Mouse (Mus musculus): ENCODE results near the gene Prr14. TPM values are rescaled to one million over a fixed set of nuclear protein-coding genes. Genes with fewer than 3 reads are reported as not detected.
A peak's percentile ranks its signal among the peaks of the same experiment; 100 is the strongest.
"Not testable (repeated sequence)": the region's sequence is repeated elsewhere in the genome, so short reads cannot be mapped to it uniquely, and the experiment has no call there.

Gene Prr14
- polyA plus RNA-seq, 1 experiment from 2014 or later: 41.0 TPM

GRCm38 (mm10) chr7:127449966-127450365 lies 9.4 kb upstream of the Prr14 start:
- no peaks in the 10 kb centered on the region for H3K9me3 ChIP-seq
- H3K27me3 ChIP-seq: no peaks in the 10 kb centered on the region
- peak overlapping the region; percentile 76 for H3K4me2 ChIP-seq
- H3K27ac ChIP-seq: no peak overlapping the region
- WGBS: 89% methylated on average over 7 of the region's 7 CpGs
- no peak for ATAC-seq (ENCODE audit: insufficient number of reproducible peaks, insufficient read depth, low FRiP score, low TSS enrichment, low read depth)
- H3K4me3 ChIP-seq (replicated peaks): peak overlapping the region; percentile 80
- peaks cover 62% of the 10 kb centered on the region for H3K36me3 ChIP-seq
- H3K9ac ChIP-seq (replicated peaks): peak overlapping the region; percentile 96
- H3K4me1 ChIP-seq (replicated peaks): peaks cover 37% of the 10 kb centered on the region

- peaks cover 61% of the 10 kb centered on the region for H3K36me3 ChIP-seq
- 92% methylated on average over 2 of the region's 2 CpGs for WGBS
These were observed 6.4 kb upstream of the Prr14 start for GRCm38 (mm10) chr7:127453056-127453455.

GRCm38 (mm10) chr7:127454905-127455304 lies 4.5 kb upstream of the Prr14 start:
- H3K9ac ChIP-seq (replicated peaks): no peak overlapping the region
- H3K27ac ChIP-seq: no peak overlapping the region
- no peak for ATAC-seq (ENCODE audit: insufficient number of reproducible peaks, insufficient read depth, low FRiP score, low TSS enrichment, low read depth)
- peaks cover 73% of the 10 kb centered on the region for H3K36me3 ChIP-seq
- H3K4me3 ChIP-seq (replicated peaks): no peak overlapping the region
- H3K9me3 ChIP-seq: no peaks in the 10 kb centered on the region; the same call in 1 of the 2 replicates
- no peaks in the 10 kb centered on the region for H3K27me3 ChIP-seq
- WGBS: 86% methylated on average over 7 of the region's 7 CpGs
- peaks cover 27% of the 10 kb centered on the region for H3K4me1 ChIP-seq (replicated peaks)
- H3K4me2 ChIP-seq: no peak overlapping the region

More at GRCm38 (mm10) chr7:127453056-127453455, 6.4 kb upstream of the Prr14 start:
- Histone ChIP-seq H3K4me2 (no peak overlapping the region), H3K9ac (replicated peaks) (no peak overlapping the region), H3K27ac (no peak overlapping the region), H3K4me1 (replicated peaks) (peaks cover 31% of the 10 kb centered on the region), H3K9me3 (no peaks in the 10 kb centered on the region; the same call in 1 of the 2 replicates), H3K4me3 (replicated peaks) (no peak overlapping the region), H3K27me3 (no peaks in the 10 kb centered on the region)
- ATAC-seq (ENCODE audit: insufficient number of reproducible peaks, insufficient read depth, low FRiP score, low TSS enrichment, low read depth): no peak

- ATAC-seq (ENCODE audit: insufficient number of reproducible peaks, insufficient read depth, low FRiP score, low TSS enrichment, low read depth); H3K27ac ChIP-seq; H3K4me1 ChIP-seq (replicated peaks); H3K4me3 ChIP-seq (replicated peaks); H3K27me3 ChIP-seq; H3K9me3 ChIP-seq; H3K9ac ChIP-seq (replicated peaks); H3K4me2 ChIP-seq: not testable (repeated sequence)
- peaks cover 80% of the 10 kb centered on the region for H3K36me3 ChIP-seq
- 84% methylated on average over 3 of the region's 3 CpGs for WGBS
These were observed 864 bp upstream of the Prr14 start for GRCm38 (mm10) chr7:127458371-127459122.

- no peaks in the 10 kb centered on the region for H3K9me3 ChIP-seq
- H3K4me1 ChIP-seq (replicated peaks): no peaks in the 10 kb centered on the region
- no peak overlapping the region for H3K9ac ChIP-seq (replicated peaks)
- H3K27me3 ChIP-seq: no peaks in the 10 kb centered on the region
- ATAC-seq (ENCODE audit: insufficient number of reproducible peaks, insufficient read depth, low FRiP score, low TSS enrichment, low read depth): no peak
- no peak overlapping the region for H3K27ac ChIP-seq
- peaks cover 75% of the 10 kb centered on the region for H3K36me3 ChIP-seq
- H3K4me3 ChIP-seq (replicated peaks): no peak overlapping the region
- no peak overlapping the region for H3K4me2 ChIP-seq
- WGBS: 88% methylated on average over 3 of the region's 3 CpGs
These were observed 5.8 kb downstream of the Prr14 start for GRCm38 (mm10) chr7:127465191-127465590.

GRCm38 (mm10) chr7:127465670-127466069 lies 6.3 kb downstream of the Prr14 start:
- H3K9ac ChIP-seq (replicated peaks); H3K4me3 ChIP-seq (replicated peaks); H3K4me2 ChIP-seq; ATAC-seq (ENCODE audit: insufficient number of reproducible peaks, insufficient read depth, low FRiP score, low TSS enrichment, low read depth); H3K27me3 ChIP-seq; H3K9me3 ChIP-seq; H3K4me1 ChIP-seq (replicated peaks); H3K27ac ChIP-seq: not testable (repeated sequence)
- H3K36me3 ChIP-seq: peaks cover 70% of the 10 kb centered on the region
- 88% methylated on average over 2 of the region's 2 CpGs for WGBS

- Histone ChIP-seq H3K4me1 (replicated peaks) (no peaks in the 10 kb centered on the region), H3K9ac (replicated peaks) (no peak overlapping the region), H3K4me2 (no peak overlapping the region), H3K9me3 (no peaks in the 10 kb centered on the region), H3K27ac (no peak overlapping the region), H3K36me3 (peaks cover 62% of the 10 kb centered on the region), H3K4me3 (replicated peaks) (no peak overlapping the region), H3K27me3 (no peaks in the 10 kb centered on the region)
- 94% methylated on average over 4 of the region's 4 CpGs for WGBS
- ATAC-seq (ENCODE audit: insufficient number of reproducible peaks, insufficient read depth, low FRiP score, low TSS enrichment, low read depth): no peak
These were observed 7.2 kb downstream of the Prr14 start for GRCm38 (mm10) chr7:127466606-127467005.

GRCm38 (mm10) chr7:127470011-127470715 lies 10.8 kb downstream of the Prr14 start:
- H3K36me3 ChIP-seq: peaks cover 59% of the 10 kb centered on the region
- peak overlapping the region; percentile 96 for H3K27ac ChIP-seq
- WGBS: 8% methylated on average over 10 of the region's 10 CpGs
- ATAC-seq (ENCODE audit: insufficient number of reproducible peaks, insufficient read depth, low FRiP score, low TSS enrichment, low read depth): no peak
- H3K27me3 ChIP-seq: no peaks in the 10 kb centered on the region
- H3K9me3 ChIP-seq: no peaks in the 10 kb centered on the region
- peak overlapping the region; percentile 84 for H3K4me3 ChIP-seq (replicated peaks)
- peaks cover 10% of the 10 kb centered on the region for H3K4me1 ChIP-seq (replicated peaks)
- peak overlapping the region; percentile 87 for H3K9ac ChIP-seq (replicated peaks)
- H3K4me2 ChIP-seq: peak overlapping the region; percentile 96

GRCm38 (mm10) chr7:127470743-127471645 lies 11.6 kb downstream of the Prr14 start:
- H3K36me3 ChIP-seq: peaks cover 60% of the 10 kb centered on the region
- peaks cover 10% of the 10 kb centered on the region for H3K4me1 ChIP-seq (replicated peaks)
- H3K9me3 ChIP-seq: no peaks in the 10 kb centered on the region
- H3K4me3 ChIP-seq (replicated peaks): peak overlapping the region; percentile 84
- peak overlapping the region; percentile 87 for H3K9ac ChIP-seq (replicated peaks)
- WGBS: under 1% methylated on average over 46 of the region's 46 CpGs
- peak; percentile 89 for ATAC-seq (ENCODE audit: insufficient number of reproducible peaks, insufficient read depth, low FRiP score, low TSS enrichment, low read depth)
- H3K4me2 ChIP-seq: peak overlapping the region; percentile 96
- no peaks in the 10 kb centered on the region for H3K27me3 ChIP-seq
- peak overlapping the region; percentile 96 for H3K27ac ChIP-seq

- WGBS: under 1% methylated on average over 23 of the region's 25 CpGs
- Histone ChIP-seq H3K36me3 (peaks cover 59% of the 10 kb centered on the region), H3K4me2 (peak overlapping the region; percentile 96), H3K9me3 (no peaks in the 10 kb centered on the region), H3K27ac (peak overlapping the region; percentile 96), H3K27me3 (no peaks in the 10 kb centered on the region), H3K4me3 (replicated peaks) (peak overlapping the region; percentile 84), H3K4me1 (replicated peaks) (peaks cover 10% of the 10 kb centered on the region), H3K9ac (replicated peaks) (peak overlapping the region; percentile 87)
- ATAC-seq (ENCODE audit: insufficient number of reproducible peaks, insufficient read depth, low FRiP score, low TSS enrichment, low read depth): peak; percentile 8; the same call in 1 of the 2 replicates
These were observed 12.2 kb downstream of the Prr14 start for GRCm38 (mm10) chr7:127471646-127472010.

- no peaks in the 10 kb centered on the region for H3K27me3 ChIP-seq
- H3K36me3 ChIP-seq: peaks cover 59% of the 10 kb centered on the region
- H3K4me3 ChIP-seq (replicated peaks): peak overlapping the region; percentile 84
- no peaks in the 10 kb centered on the region for H3K9me3 ChIP-seq
- ATAC-seq (ENCODE audit: insufficient number of reproducible peaks, insufficient read depth, low FRiP score, low TSS enrichment, low read depth): no peak
- H3K4me2 ChIP-seq: peak overlapping the region; percentile 96
- WGBS: 2% methylated on average over 7 of the region's 7 CpGs
- H3K9ac ChIP-seq (replicated peaks): peak overlapping the region; percentile 87
- H3K27ac ChIP-seq: peak overlapping the region; percentile 96
- H3K4me1 ChIP-seq (replicated peaks): peaks cover 14% of the 10 kb centered on the region
These were observed 12.6 kb downstream of the Prr14 start for GRCm38 (mm10) chr7:127472060-127472459.
